Mouse (Mus musculus) CH12.LX (cell line): Measurements from ENCODE around the gene Slc1a4. TPM values are rescaled to one million over a fixed set of nuclear protein-coding genes. Genes with fewer than 3 reads are reported as not detected.

Source experiments
- DNase-seq: peaks from one replicate; pipeline ENCODE4 v3.0.0-alpha.2; 2013; ENCODE audit errors: extremely low read depth
- H3K27ac ChIP-seq: 2 replicates; pipeline ENCODE4 v1.5.1; 2012; ENCODE audit warnings: low read depth, mild to moderate bottlenecking, control low read depth, moderate library complexity; ENCODE audit not compliant: insufficient read depth
- H3K27me3 ChIP-seq: replicated peaks from 2 replicates; pipeline ENCODE3; 2012; ENCODE audit warnings: inconsistent platforms
- H3K36me3 ChIP-seq, 2 experiments: replicated peaks in 1 of 2; 2 replicates each; pipeline versions ENCODE3 to v1.6.1; 2012; ENCODE audit warnings: inconsistent platforms in 1 of 2, low read length in 1 of 2, mild to moderate bottlenecking in 1 of 2, mixed read lengths in 1 of 2, moderate library complexity in 1 of 2; ENCODE audit not compliant: control insufficient read depth in 1 of 2, insufficient read depth in 1 of 2
- H3K4me1 ChIP-seq, 2 experiments: 2 replicates each; pipeline ENCODE4 v1.6.1; 2012; ENCODE audit warnings: inconsistent platforms in 1 of 2, moderate library complexity in 1 of 2; ENCODE audit not compliant: insufficient read depth in 2 of 2, control insufficient read depth in 1 of 2
- H3K4me2 ChIP-seq: 2 replicates; pipeline ENCODE4 v1.6.1; 2012; ENCODE audit warnings: low read depth, mild to moderate bottlenecking, control low read depth; ENCODE audit not compliant: poor library complexity, insufficient read depth, severe bottlenecking
- H3K4me3 ChIP-seq, 3 experiments: fragments of 150-350 bp in 1 of 3; sonication (generic) in 1 of 3; replicated peaks in 1 of 3; 2 replicates each; pipeline versions ENCODE3 to v1.5.1; 2011 to 2012; ENCODE audit warnings: low read depth in 2 of 3, low read length in 2 of 3, mild to moderate bottlenecking in 2 of 3, moderate library complexity in 2 of 3, control low read depth in 1 of 3, improper control_type of control experiment in 1 of 3, inconsistent platforms in 1 of 3, mixed read lengths in 1 of 3; ENCODE audit not compliant: poor library complexity in 1 of 3
- H3K79me2 ChIP-seq: replicated peaks from 2 replicates; pipeline ENCODE4 v1.6.1; 2012; ENCODE audit warnings: mild to moderate bottlenecking, moderate library complexity; ENCODE audit not compliant: control insufficient read depth, poor library complexity, insufficient read depth, severe bottlenecking; ENCODE audit errors: extremely low read depth
- H3K9ac ChIP-seq: 2 replicates; pipeline ENCODE4 v1.6.1; 2012; ENCODE audit warnings: low read depth, mild to moderate bottlenecking, control low read depth, moderate library complexity; ENCODE audit not compliant: insufficient read depth
- H3K9me3 ChIP-seq: replicated peaks from 2 replicates; pipeline ENCODE3; 2012; ENCODE audit warnings: low read length, inconsistent platforms, mixed read lengths
- BHLHE40 ChIP-seq: IDR thresholded peaks from 2 replicates; pipeline ENCODE4 v1.6.1; 2011; ENCODE audit warnings: mild to moderate bottlenecking, low read depth, low read length, improper control_type of control experiment
- CHD1 ChIP-seq: IDR thresholded peaks from 2 replicates; pipeline ENCODE4 v1.6.1; 2012; ENCODE audit warnings: low read depth, low read length, improper control_type of control experiment, inconsistent platforms
- CHD2 ChIP-seq: IDR thresholded peaks from 2 replicates; pipeline ENCODE4 v1.6.1; 2011; ENCODE audit warnings: low read length, improper control_type of control experiment
- HCFC1 ChIP-seq: IDR thresholded peaks from 2 replicates; pipeline ENCODE4 v1.6.1; 2012; ENCODE audit warnings: low read depth, mild to moderate bottlenecking, inconsistent platforms, low read length, improper control_type of control experiment
- KAT2A ChIP-seq: IDR thresholded peaks from 2 replicates; pipeline ENCODE4 v1.6.1; 2012; ENCODE audit warnings: low read length, improper control_type of control experiment, inconsistent platforms; ENCODE audit not compliant: insufficient replicate concordance
- MAFK ChIP-seq: IDR thresholded peaks from 2 replicates; pipeline ENCODE4 v1.6.1; 2011; ENCODE audit warnings: low read length, improper control_type of control experiment; ENCODE audit not compliant: insufficient replicate concordance
- MEF2A ChIP-seq: IDR thresholded peaks from 2 replicates; pipeline ENCODE4 v1.6.1; 2014; ENCODE audit warnings: low read depth, mild to moderate bottlenecking, inconsistent platforms, low read length, improper control_type of control experiment, borderline replicate concordance
- MYC ChIP-seq: IDR thresholded peaks from 2 replicates; pipeline ENCODE4 v1.6.1; 2011; ENCODE audit warnings: low read depth, mild to moderate bottlenecking, improper control_type of control experiment, low read length
- NRF1 ChIP-seq: IDR thresholded peaks from 2 replicates; pipeline ENCODE4 v1.6.1; 2014; ENCODE audit warnings: low read depth, mild to moderate bottlenecking, inconsistent platforms, low read length, improper control_type of control experiment, moderate library complexity
- POLR2AphosphoS2 ChIP-seq: IDR thresholded peaks from 2 replicates; pipeline ENCODE4 v1.6.1; 2011; ENCODE audit warnings: low read depth, low read length, improper control_type of control experiment
- RAD21 ChIP-seq: IDR thresholded peaks from 2 replicates; pipeline ENCODE4 v1.6.1; 2011; ENCODE audit warnings: low read depth, mild to moderate bottlenecking, low read length, improper control_type of control experiment, moderate library complexity
- USF1 ChIP-seq: IDR thresholded peaks from 2 replicates; pipeline ENCODE4 v1.6.1; 2014; ENCODE audit warnings: low read depth, mild to moderate bottlenecking, inconsistent platforms, low read length, improper control_type of control experiment
- USF2 ChIP-seq: conservative IDR thresholded peaks from 2 replicates; pipeline ENCODE4 v1.6.1; 2011; ENCODE audit warnings: low read depth, low read length, improper control_type of control experiment
- ZC3H11A ChIP-seq: IDR thresholded peaks from 2 replicates; pipeline ENCODE4 v1.6.1; 2012; ENCODE audit warnings: low read depth, mild to moderate bottlenecking, inconsistent platforms, low read length, improper control_type of control experiment
- ZKSCAN1 ChIP-seq: IDR thresholded peaks from 2 replicates; pipeline ENCODE4 v1.6.1; 2012; ENCODE audit warnings: low read depth, inconsistent platforms, low read length, improper control_type of control experiment, borderline replicate concordance
- ZMIZ1 ChIP-seq: IDR thresholded peaks from 2 replicates; pipeline ENCODE4 v1.6.1; 2012; ENCODE audit warnings: low read depth, mild to moderate bottlenecking, inconsistent platforms, low read length, improper control_type of control experiment
- ZNF384 ChIP-seq: IDR thresholded peaks from 2 replicates; pipeline ENCODE4 v1.6.1; 2012; ENCODE audit warnings: low read depth, low read length, improper control_type of control experiment, inconsistent platforms
- dilution Hi-C: fragments of 300-500 bp; cut with MboI; formaldehyde crosslinking; loops from 2 replicates; pipeline ENCODE4 v1.14.3; 2020; ENCODE audit warnings: low sequenced_read_pairs; ENCODE audit not compliant: extremely low pct_unique_long_range_greater_than_20kb, extremely low pct_ligation_motif_present
- in situ Hi-C: fragments of 300-500 bp; cut with MboI; formaldehyde crosslinking; loops from 3 replicates; pipeline ENCODE4 v1.14.3; 2019; ENCODE audit warnings: low sequenced_read_pairs, low pct_ligation_motif_present, low pct_unique_long_range_greater_than_20kb, mixed read lengths
- polyA plus RNA-seq: library from polyadenylated mRNA; unstranded; fragments of >175 nt; gene quantifications from 2 replicates; pipeline ENCODE4 v1.2.1, GENCODE M21; 2012; ENCODE audit warnings: low read depth; ENCODE audit not compliant: insufficient read length
- total RNA-seq, 2 experiments: library from RNA; depleted of rRNA; stranded (reverse); fragments of 300-350 nt in 1 of 2; fragments of >200 nt in 1 of 2; gene quantifications; 2 replicates each; pipeline ENCODE4 v1.2.3; 2012 to 2014

Slc1a4 gene
- total and polyA plus RNA-seq, 3 experiments: 29.3 to 52.7 (median 37.8) TPM

DNA sequence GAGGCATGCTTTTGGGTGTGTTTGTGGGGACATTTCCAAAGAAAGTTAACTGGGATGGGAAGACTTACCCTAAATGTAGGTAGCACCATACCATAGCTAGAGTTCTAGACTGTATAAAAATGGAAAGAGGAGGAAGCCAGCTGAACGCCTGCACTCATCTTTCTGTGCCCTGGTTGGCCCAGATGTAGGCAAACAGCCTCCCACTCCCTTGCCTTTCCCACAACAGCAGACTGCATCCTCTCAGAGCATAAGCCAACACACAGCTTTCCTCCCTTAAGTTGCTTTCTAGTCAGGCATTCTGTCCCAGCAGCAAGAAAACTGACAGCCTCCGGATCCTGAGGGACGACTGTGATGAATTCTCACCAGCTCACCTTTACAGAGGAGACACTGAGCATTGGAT, 25.1 kb downstream of the Slc1a4 start:
- dilution Hi-C loops: no loop called here

DNA sequence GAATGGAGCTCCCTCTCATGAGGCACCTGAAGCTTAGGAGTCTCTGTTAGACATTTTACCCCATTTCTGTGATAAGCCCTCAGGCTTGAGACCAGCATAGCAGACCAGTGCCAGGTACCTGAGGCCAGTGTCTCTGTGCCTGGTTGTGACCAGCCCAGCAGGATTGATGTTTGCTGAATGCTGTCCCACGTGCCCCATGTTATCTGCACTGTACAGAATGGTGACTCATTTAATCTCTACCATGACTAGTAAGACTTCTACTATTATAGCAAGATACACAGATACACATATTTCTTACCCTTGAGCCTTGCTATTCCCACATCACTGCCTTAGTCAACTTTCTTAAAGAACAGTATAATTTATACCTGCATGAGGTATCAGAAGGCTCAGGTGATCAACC, 26.9 kb downstream of the Slc1a4 start:
- TF ChIP-seq NRF1 (no peak), ZC3H11A (no peak), MEF2A (no peak), ZMIZ1 (no peak), RAD21 (no peak), MAFK (no peak), HCFC1 (no peak), BHLHE40 (no peak), POLR2AphosphoS2 (no peak)
- H3K9me3 ChIP-seq: no peaks in the 10 kb centered on the region
- peaks cover 68 to 88% of the 10 kb centered on the region in 2 experiments for H3K36me3 ChIP-seq
- no peak overlapping the region for H3K4me3 ChIP-seq
- H3K9ac ChIP-seq: no peak overlapping the region
- in situ Hi-C loops (no loop called here), dilution Hi-C loops (no loop called here)
- H3K79me2 ChIP-seq: no peaks in the 10 kb centered on the region
- no peak overlapping the region for H3K27ac ChIP-seq
- no peaks in the 10 kb centered on the region for H3K27me3 ChIP-seq
- peaks cover 0 to 14% of the 10 kb centered on the region in 2 experiments; a peak in 2 of 4 replicates for H3K4me1 ChIP-seq
- H3K4me2 ChIP-seq: no peak overlapping the region
- DNase-seq: no peak

More for the DNA sequence above, 25.1 kb downstream of the Slc1a4 start:
- TF ChIP-seq CHD2 (no peak), KAT2A (no peak), ZNF384 (no peak), CHD1 (no peak), MYC (no peak), ZKSCAN1 (no peak), USF1 (no peak), USF2 (no peak)
- no peak overlapping the region for H3K4me2 ChIP-seq
- no peak overlapping the region for H3K27ac ChIP-seq
- H3K4me1 ChIP-seq: no peaks in the 10 kb centered on the region
- H3K9ac ChIP-seq: no peak overlapping the region
- no peaks in the 10 kb centered on the region for H3K27me3 ChIP-seq
- no peak overlapping the region for H3K4me3 ChIP-seq
- H3K36me3 ChIP-seq: peaks cover 81 to 89% of the 10 kb centered on the region in 2 experiments
- no peaks in the 10 kb centered on the region for H3K9me3 ChIP-seq
- no peaks in the 10 kb centered on the region for H3K79me2 ChIP-seq
- DNase-seq: no peak
- in situ Hi-C loops: no loop called here
